Mouse (Mus musculus) thymus, adult 2 months (tissue): ENCODE measurements around the gene Klf13. TPM values are rescaled to one million over a fixed set of nuclear protein-coding genes. Genes with fewer than 3 reads are reported as not detected.
A peak's percentile ranks its signal among the peaks of the same experiment; 100 is the strongest.

Experiments
- DNase-seq: peaks from one replicate; pipeline ENCODE4 v3.0.0; 2021
- H3K27ac ChIP-seq: fragments of 200-500 bp; 2 replicates; pipeline ENCODE4 v1.5.1; 2012; ENCODE audit warnings: low read length, control low read depth; ENCODE audit not compliant: control insufficient read depth, insufficient read depth
- H3K27me3 ChIP-seq: fragments of 200-500 bp; 2 replicates; pipeline ENCODE4 v1.6.1; 2012; ENCODE audit warnings: mild to moderate bottlenecking, low read length, moderate library complexity, mixed read lengths; ENCODE audit not compliant: control insufficient read depth, insufficient read depth
- H3K36me3 ChIP-seq: fragments of 200-500 bp; 2 replicates; pipeline ENCODE4 v1.6.1; 2012; ENCODE audit warnings: mild to moderate bottlenecking, low read length, moderate library complexity; ENCODE audit not compliant: control insufficient read depth, insufficient read depth
- H3K4me1 ChIP-seq: fragments of 200-500 bp; replicated peaks from 2 replicates; pipeline ENCODE4 v1.6.1; 2012; ENCODE audit warnings: low read length; ENCODE audit not compliant: control insufficient read depth, insufficient read depth
- H3K4me3 ChIP-seq: fragments of 200-500 bp; 2 replicates; pipeline ENCODE4 v1.5.1; 2012; ENCODE audit warnings: mild to moderate bottlenecking, low read length, control low read depth, moderate library complexity; ENCODE audit not compliant: control insufficient read depth, insufficient read depth
- CTCF ChIP-seq: fragments of 200-500 bp; IDR thresholded peaks from 2 replicates; pipeline ENCODE4 v1.5.1; 2012; ENCODE audit warnings: mild to moderate bottlenecking, control low read depth, low read length, moderate library complexity, borderline replicate concordance; ENCODE audit not compliant: control insufficient read depth, poor library complexity, insufficient read depth; ENCODE audit errors: extremely low read depth
- POLR2A ChIP-seq: fragments of 200-500 bp; IDR thresholded peaks from 2 replicates; pipeline ENCODE4 v1.6.1; 2012; ENCODE audit warnings: mild to moderate bottlenecking, low read length, control low read depth, moderate library complexity; ENCODE audit not compliant: control insufficient read depth, poor library complexity, insufficient read depth; ENCODE audit errors: extremely low read depth
- WGBS: fragments of 180-500 bp; shearing (Covaris S2); methylation state at CpG from one replicate; pipeline ENCODE4 v1.1.7; 2018; 5-methylcytosine and 5-hydroxymethylcytosine counted together
- polyA plus RNA-seq: library from polyadenylated mRNA; depleted of rRNA; stranded (reverse); fragments of >200 nt; gene quantifications from 2 replicates; pipeline ENCODE4 v1.2.3, GENCODE M21; 2012

Gene Klf13
- polyA plus RNA-seq, 1 experiment: 172 TPM

GRCm38 (mm10) chr7:63963632-63964031 is 24.9 kb upstream of the Klf13 start:
- no peak overlapping the region for H3K4me3 ChIP-seq
- no peak for TF ChIP-seq POLR2A
- no peak for TF ChIP-seq CTCF
- no peaks in the 10 kb centered on the region for H3K36me3 ChIP-seq
- no peaks in the 10 kb centered on the region for H3K27me3 ChIP-seq
- H3K27ac ChIP-seq: no peak overlapping the region
- 93% methylated on average over 5 of the region's 5 CpGs for WGBS
- peaks cover 56% of the 10 kb centered on the region for H3K4me1 ChIP-seq
- no peak for DNase-seq

GRCm38 (mm10) chr7:63957872-63958640 is 19.3 kb upstream of the Klf13 start:
- Histone ChIP-seq H3K4me1 (peaks cover 48% of the 10 kb centered on the region), H3K27ac (no peak overlapping the region), H3K36me3 (no peaks in the 10 kb centered on the region), H3K27me3 (no peaks in the 10 kb centered on the region), H3K4me3 (no peak overlapping the region)
- TF ChIP-seq CTCF: no peak
- TF ChIP-seq POLR2A: no peak
- 85% methylated on average over 12 of the region's 12 CpGs for WGBS
- DNase-seq: no peak

GRCm38 (mm10) chr7:63956981-63957713 is 18.4 kb upstream of the Klf13 start:
- Histone ChIP-seq H3K27ac (peak overlapping the region; percentile 46; the same call in 1 of the 2 replicates), H3K4me3 (no peak overlapping the region), H3K36me3 (no peaks in the 10 kb centered on the region), H3K4me1 (peaks cover 45% of the 10 kb centered on the region), H3K27me3 (no peaks in the 10 kb centered on the region)
- 39% methylated on average over 16 of the region's 16 CpGs for WGBS
- TF ChIP-seq CTCF: no peak
- no peak for TF ChIP-seq POLR2A
- peak; percentile 46 for DNase-seq

GRCm38 (mm10) chr7:63956138-63956823 is 17.6 kb upstream of the Klf13 start:
- DNase-seq: no peak
- Histone ChIP-seq H3K4me3 (no peak overlapping the region), H3K27me3 (no peaks in the 10 kb centered on the region), H3K27ac (no peak overlapping the region), H3K4me1 (peaks cover 45% of the 10 kb centered on the region), H3K36me3 (no peaks in the 10 kb centered on the region)
- TF ChIP-seq POLR2A (no peak), CTCF (no peak)
- WGBS: 95% methylated on average over 14 of the region's 14 CpGs

- no peak overlapping the region for H3K27ac ChIP-seq
- WGBS: 97% methylated on average over 2 of the region's 2 CpGs
These were observed 16.7 kb upstream of the Klf13 start for GRCm38 (mm10) chr7:63955440-63955839.

More at GRCm38 (mm10) chr7:63955440-63955839, 16.7 kb upstream of the Klf13 start:
- Histone ChIP-seq H3K27me3 (no peaks in the 10 kb centered on the region), H3K4me1 (peaks cover 47% of the 10 kb centered on the region), H3K4me3 (no peak overlapping the region), H3K36me3 (no peaks in the 10 kb centered on the region)
- no peak for TF ChIP-seq CTCF
- TF ChIP-seq POLR2A: no peak
- DNase-seq: no peak
